Mouse (Mus musculus) forelimb bud, embryonic 11.5 days (tissue): ENCODE data around the gene Eif4a3.

Source experiments
- DNase-seq: peaks from one replicate; pipeline ENCODE4 v3.0.0-alpha.2; 2012; ENCODE audit warnings: low read depth, low spot score

Gene Eif4a3

GRCm38 (mm10) chr11:119299391-119300245 lies at the start of gene Eif4a3:
Gene Eif4a3, minus strand, starts transcription at chr11:119300089.
- DNase-seq: peak; percentile 99

DNA sequence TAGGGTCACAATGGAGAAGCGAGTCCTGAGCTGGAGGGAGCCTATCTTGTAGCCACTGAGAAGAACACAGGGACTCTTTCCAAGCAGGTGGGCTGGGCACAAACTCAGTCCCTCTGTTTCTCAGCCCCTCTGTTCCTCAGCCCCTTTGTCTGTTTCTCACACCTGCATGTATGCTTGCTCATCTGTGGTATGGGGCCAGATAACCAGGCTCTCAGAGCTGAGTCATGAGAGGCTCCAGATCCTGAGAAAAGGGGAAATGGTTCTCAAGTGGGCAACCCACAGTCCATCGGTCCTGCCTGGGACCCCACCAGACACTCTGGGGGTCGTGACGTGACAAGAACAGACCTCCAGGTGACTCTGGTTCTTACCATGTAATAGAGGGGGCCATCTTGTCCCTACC lies 47.2 kb upstream of the Eif4a3 start:
- DNase-seq: no peak

GRCm38 (mm10) chr11:119344865-119345264 lies 45.0 kb upstream of the Eif4a3 start:
- DNase-seq: no peak

- DNase-seq: no peak
These were observed 44.3 kb upstream of the Eif4a3 start for GRCm38 (mm10) chr11:119344178-119344577.

DNA sequence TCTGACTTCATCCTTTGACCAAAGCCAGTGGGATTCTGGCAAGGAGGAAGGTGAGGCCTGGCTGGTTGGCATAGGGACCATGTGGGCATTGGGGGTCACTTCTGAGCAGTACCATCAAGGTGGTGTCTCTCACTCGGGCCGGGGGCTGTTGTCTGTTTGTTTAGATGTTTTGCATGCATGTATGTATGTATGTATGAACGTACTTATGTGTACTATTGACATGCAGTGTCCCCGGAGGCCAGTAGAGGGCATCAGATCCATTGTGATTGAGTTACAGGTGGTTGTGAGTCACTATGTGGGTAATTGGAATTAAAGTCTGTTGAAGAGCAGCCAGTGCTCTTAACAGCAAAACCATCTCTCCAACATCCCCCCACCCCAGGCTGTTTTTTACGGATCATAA lies 39.7 kb upstream of the Eif4a3 start:
- peak; percentile 83 for DNase-seq

GRCm38 (mm10) chr11:119339179-119339578 lies 39.3 kb upstream of the Eif4a3 start:
- no peak for DNase-seq

DNA sequence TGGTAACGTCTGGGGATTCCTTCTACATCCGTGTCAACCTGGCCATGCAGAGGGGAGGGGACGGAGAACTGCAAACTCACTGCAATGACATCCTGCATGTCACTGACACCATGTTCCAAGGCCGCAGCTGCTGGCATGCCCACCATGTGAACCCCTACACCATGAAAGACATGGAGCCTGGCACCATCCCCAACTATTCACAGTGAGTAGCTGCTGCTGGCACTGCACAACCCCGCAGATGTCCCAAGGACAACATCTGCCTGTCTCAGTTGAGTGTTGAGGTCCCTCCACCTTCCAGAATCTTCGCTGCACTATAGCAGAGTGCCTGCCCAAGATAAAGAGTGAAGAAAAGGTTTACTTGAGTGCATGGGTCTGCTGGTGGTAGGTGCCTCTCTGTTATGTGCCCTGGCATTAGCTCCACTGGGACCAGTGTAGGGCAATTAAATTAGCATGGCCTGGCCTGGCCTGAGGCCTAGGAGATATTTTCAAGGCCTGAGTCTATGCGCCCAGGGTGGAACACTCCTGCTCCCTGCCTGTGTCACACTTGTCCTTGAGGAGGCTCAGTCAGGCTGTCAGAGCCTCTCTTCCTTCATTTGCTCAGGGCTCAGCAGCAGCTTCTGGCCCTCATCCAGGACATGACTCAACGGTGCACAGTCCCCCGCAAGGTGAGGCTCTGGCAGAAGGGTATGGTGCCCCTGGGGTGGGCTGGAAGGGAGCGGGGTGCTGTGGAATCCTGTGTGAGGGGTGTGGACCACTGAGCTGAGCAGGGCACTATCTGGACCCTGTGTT lies 38.6 kb upstream of the Eif4a3 start:
- DNase-seq: no peak

- no peak for DNase-seq
These were observed 32.1 kb upstream of the Eif4a3 start for GRCm38 (mm10) chr11:119331970-119332369.

- DNase-seq: no peak
These were observed 30.7 kb upstream of the Eif4a3 start for GRCm38 (mm10) chr11:119330592-119330991.

GRCm38 (mm10) chr11:119325068-119325467 lies 25.2 kb upstream of the Eif4a3 start:
- DNase-seq: no peak

- DNase-seq: no peak
These were observed 22.6 kb upstream of the Eif4a3 start for GRCm38 (mm10) chr11:119322521-119322920.

DNA sequence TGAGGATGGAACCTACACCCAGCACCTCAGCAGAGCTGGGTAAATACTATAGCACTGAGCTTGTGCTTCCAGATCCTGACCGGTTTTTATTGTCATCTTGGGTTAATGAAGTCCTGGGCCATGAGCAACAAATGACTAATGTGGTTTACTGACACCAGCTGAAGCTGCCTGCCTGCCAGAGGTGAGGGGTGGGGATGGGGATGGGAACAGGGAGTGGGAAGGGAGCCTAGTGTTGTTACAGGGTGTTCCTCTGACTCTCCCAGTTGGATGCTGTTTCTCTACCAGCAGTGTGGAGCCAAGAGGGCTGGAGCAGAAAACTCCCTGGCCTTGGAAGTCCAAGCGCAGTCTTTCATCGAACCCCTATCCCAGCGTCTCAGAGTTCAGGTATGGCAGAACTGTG lies 16.8 kb upstream of the Eif4a3 start:
- DNase-seq: no peak

DNA sequence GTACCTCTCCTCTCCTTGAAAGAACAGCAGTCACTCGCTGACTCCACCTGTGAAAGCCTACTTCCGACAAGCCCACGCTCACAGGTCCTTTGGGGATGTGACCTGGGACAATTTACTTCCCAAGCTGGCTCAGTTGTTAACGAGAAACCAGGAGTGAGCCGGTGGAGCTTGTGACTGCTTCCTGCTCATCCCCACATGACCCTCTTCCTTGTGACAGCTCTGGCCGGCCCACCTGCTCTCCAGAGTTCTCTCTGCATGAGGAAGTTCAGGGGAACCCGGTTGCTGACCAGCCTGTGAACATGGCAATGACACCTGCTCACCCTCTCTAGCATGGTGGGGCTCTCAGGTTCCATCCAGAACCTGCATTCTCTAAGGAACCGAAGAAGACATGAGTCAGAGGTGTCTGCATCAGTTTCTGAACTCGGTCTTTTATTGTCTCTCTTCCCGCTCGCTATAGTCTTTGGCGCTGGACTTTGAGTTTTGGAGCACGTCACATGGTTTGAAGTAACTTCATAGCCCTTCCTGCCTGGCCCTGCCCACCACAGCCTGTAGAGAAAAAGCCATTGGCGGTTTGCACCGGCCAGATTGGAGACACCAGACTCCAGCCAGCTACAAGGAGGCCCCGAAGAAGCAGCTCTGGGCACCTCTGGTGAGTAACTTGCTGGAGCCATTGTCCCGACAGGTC lies 14.5 kb upstream of the Eif4a3 start:
- no peak for DNase-seq

DNA sequence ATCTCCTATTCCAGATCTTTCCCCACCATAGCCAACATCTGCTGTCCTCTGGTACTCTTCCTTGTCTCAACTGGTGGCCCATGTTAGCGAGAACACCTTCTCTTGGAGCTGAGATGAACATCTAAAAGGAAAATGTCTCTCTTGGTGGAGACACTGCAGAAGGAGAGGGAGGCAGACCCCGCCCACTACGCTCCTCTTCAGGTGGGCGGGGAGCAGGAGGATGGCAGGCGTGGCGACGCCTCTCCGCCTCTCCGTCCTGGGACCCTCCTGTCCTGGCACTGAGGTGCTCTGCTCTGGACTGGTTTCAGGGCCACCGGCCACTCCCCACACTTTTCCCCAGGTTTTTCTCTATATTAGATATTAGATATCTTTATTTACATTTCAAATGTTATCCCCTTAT lies 10.7 kb upstream of the Eif4a3 start:
- DNase-seq: no peak

DNA sequence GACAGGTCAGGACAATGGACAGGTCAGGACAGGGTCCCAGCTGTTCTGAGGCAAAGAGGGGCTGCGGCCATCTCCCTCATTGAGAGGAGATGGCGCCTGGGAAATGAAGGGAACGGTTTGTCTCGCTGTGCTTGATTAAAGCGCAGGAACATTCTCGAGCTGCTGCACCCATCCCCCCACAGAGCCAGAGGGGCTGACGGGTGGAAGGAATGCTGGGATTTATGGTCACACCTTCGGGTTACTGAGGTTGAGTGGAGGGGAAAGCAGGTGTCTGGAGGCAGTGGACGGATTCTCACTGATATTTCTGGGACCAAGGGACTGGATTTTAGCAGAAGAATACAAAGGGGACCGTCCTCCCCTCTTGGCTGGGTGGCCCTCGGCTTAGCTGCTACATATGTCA lies 8.0 kb upstream of the Eif4a3 start:
- peak; percentile 69 for DNase-seq

GRCm38 (mm10) chr11:119307658-119307867 lies 7.7 kb upstream of the Eif4a3 start, which contains the start of gene Card14:
Gene Card14, plus strand, starts transcription at chr11:119307768.
- no peak for DNase-seq

GRCm38 (mm10) chr11:119306762-119307657 lies 7.1 kb upstream of the Eif4a3 start:
- no peak for DNase-seq

- peak; percentile 60 for DNase-seq
These were observed 5.2 kb upstream of the Eif4a3 start for GRCm38 (mm10) chr11:119304904-119305712.

DNA sequence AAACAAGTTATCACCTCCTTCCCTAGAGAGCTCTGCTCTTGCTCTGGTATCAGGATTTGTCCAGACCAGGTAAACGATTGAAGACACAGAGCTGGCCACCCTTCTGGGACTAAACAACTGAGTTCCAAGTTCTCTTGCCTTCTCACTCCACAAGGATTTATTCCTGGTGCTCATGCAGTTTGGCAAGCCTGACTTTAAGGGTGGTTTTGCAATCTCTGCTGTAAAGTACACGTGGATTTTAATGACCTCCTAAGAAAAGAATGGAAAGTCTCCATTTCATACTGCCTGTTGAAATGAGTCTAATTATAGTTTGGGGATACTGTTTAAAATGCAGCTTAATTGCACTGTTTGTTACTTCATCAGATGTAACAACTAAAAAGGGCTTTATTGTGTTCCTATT lies 1.1 kb upstream of the Eif4a3 start:
- DNase-seq: no peak

DNA sequence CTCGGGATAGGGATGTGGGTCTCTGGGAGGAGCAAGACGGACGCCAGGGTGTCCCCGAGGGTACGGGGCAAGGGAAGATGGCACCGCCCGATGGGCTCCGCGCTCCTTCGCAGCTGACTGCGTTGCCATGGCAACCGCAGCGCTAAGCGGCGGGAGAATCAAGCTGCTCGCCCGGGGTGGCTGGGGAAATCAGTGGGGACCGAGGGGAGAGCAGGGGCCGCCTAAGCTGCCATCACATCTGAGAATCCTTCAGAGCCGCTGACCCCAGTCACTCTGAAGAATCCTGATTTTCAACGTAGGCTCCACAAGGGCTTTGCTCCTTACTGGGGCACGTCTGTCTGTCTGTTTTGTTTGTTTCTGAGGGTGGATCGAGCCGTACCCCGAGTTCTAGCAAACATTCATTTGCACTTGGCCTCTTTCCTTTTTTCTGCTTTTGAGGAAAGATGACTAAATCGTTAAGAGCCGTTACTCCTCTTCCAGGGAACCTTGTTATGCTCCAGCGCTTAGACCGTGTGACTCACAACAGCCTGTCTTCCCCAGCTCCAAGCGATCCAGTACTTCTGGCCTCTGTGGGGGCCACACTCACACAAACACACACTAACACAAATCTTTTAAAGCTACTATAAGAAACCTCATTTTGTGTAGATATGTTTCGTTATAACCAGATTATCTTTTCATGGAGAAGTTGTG lies 502 bp upstream of the Eif4a3 start:
- no peak for DNase-seq
